Mouse (Mus musculus) heart, embryonic 16.5 days (tissue): ENCODE measurements around the gene Iqschfp. TPM values are rescaled to one million over a fixed set of nuclear protein-coding genes. Genes with fewer than 3 reads are reported as not detected.

Source experiments
- ATAC-seq: fragments of 200-750 bp; cut with Nextera tagmentation; replicated peaks from 2 replicates; pipeline ENCODE4 v1.8.0; 2017; ENCODE audit warnings: moderate number of reproducible peaks; ENCODE audit not compliant: insufficient read depth, low FRiP score; ENCODE audit errors: extremely low read depth
- H3K27ac ChIP-seq: fragments of 300-500 bp; sonication (generic); 2 replicates; pipeline ENCODE4 v1.5.1; 2014; ENCODE audit warnings: mild to moderate bottlenecking, low read length, control low read depth, moderate library complexity
- H3K27me3 ChIP-seq: fragments of 300-500 bp; sonication (generic); 2 replicates; pipeline ENCODE4 v1.6.1; 2014; ENCODE audit warnings: low read length, mixed read lengths; ENCODE audit not compliant: control insufficient read depth, insufficient read depth
- H3K36me3 ChIP-seq: fragments of 300-500 bp; sonication (generic); 2 replicates; pipeline ENCODE4 v1.6.1; 2014; ENCODE audit not compliant: control insufficient read depth, insufficient read depth
- H3K4me1 ChIP-seq: fragments of 300-500 bp; sonication (generic); 2 replicates; pipeline ENCODE4 v1.6.1; 2014; ENCODE audit warnings: low read length, mixed read lengths; ENCODE audit not compliant: control insufficient read depth, insufficient read depth
- H3K4me2 ChIP-seq: fragments of 300-500 bp; sonication (generic); 2 replicates; pipeline ENCODE4 v1.6.1; 2014; ENCODE audit warnings: low read depth, mild to moderate bottlenecking, control low read depth, low read length
- H3K4me3 ChIP-seq: fragments of 300-500 bp; sonication (generic); 2 replicates; pipeline ENCODE4 v1.5.1; 2014; ENCODE audit warnings: mild to moderate bottlenecking, control low read depth, low read length
- H3K9ac ChIP-seq: fragments of 300-500 bp; sonication (generic); 2 replicates; pipeline ENCODE4 v1.6.1; 2014; ENCODE audit warnings: low read length, control low read depth
- H3K9me3 ChIP-seq: fragments of 300-500 bp; sonication (generic); replicated peaks from 2 replicates; pipeline ENCODE4 v1.6.1; 2016; ENCODE audit warnings: low read length; ENCODE audit not compliant: control insufficient read depth
- WGBS: fragments of 180-500 bp; shearing (Covaris S2); extraction: QIAGEN DNeasy Blood & Tissue Kit; methylation state at CpG from one replicate; pipeline ENCODE4 v1.1.7; 2014; 5-methylcytosine and 5-hydroxymethylcytosine counted together
- polyA plus RNA-seq: library from polyadenylated mRNA; unstranded; fragments of >200 nt; fragmentation: Nextera tagmentation; extraction: Ambion mirVana; gene quantifications from 2 replicates; pipeline ENCODE4 v1.2.1, GENCODE M21; 2015

Iqschfp gene
- polyA plus RNA-seq, 1 experiment from 2014 or later, result not detected

DNA sequence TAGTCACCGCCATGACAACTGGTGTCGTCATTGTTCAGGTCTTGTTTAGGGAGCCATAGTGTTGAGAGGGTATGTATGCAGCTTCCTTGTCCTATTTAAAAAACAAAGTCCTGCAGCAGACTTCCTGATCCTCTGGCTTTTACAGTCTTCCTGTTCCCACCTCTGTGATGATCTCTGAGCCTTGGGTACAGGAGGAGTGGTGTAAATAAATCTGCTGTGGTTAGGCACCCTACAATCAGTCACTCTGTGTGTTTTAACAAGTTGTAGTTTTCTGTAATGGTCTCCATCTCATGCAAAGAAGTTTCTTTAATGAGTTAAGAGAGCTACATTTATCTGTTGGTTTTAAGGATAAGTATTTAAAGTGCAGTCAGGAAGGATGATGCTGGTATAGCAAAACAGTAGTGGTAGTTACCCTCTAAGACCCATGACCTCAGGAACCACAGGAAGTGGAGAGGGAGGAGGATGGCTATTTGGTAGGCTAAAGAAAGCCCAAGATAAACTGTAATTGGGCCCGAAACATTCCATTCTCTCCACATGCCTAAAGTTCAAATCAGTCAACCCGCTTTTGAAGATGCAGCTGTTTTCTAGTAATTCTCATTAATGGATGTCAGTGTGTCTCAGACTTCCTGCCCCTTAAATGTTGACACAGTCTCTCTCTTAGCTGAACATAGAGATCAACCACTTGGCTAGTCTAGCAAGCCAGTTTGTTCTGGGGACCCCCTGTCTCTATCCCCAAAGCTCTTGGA is 764.7 kb downstream of the Iqschfp start:
- Histone ChIP-seq H3K27ac (no peak overlapping the region), H3K4me3 (no peak overlapping the region), H3K9me3 (no peaks in the 10 kb centered on the region), H3K4me2 (no peak overlapping the region), H3K9ac (no peak overlapping the region), H3K36me3 (no peaks in the 10 kb centered on the region), H3K27me3 (no peaks in the 10 kb centered on the region), H3K4me1 (0 out of 2 replicates have a peak, but pooled peaks cover 6% of the 10 kb centered on the region)
- 66% methylated on average over 4 of the region's 4 CpGs for WGBS
- ATAC-seq, result no peak

- WGBS, result 9% methylated on average over 9 of the region's 9 CpGs
- no peak for ATAC-seq
- Histone ChIP-seq H3K4me3 (no peak overlapping the region), H3K27me3 (no peaks in the 10 kb centered on the region), H3K9ac (no peak overlapping the region), H3K9me3 (no peaks in the 10 kb centered on the region), H3K4me1 (0 out of 2 replicates have a peak, but pooled peaks cover 6% of the 10 kb centered on the region), H3K36me3 (no peaks in the 10 kb centered on the region), H3K27ac (no peak overlapping the region), H3K4me2 (peak overlapping the region; percentile 6; the same call in 1 of the 2 replicates)
Measured at GRCm38 (mm10) chr3:68657589-68658245, 765.7 kb downstream of the Iqschfp start.

DNA sequence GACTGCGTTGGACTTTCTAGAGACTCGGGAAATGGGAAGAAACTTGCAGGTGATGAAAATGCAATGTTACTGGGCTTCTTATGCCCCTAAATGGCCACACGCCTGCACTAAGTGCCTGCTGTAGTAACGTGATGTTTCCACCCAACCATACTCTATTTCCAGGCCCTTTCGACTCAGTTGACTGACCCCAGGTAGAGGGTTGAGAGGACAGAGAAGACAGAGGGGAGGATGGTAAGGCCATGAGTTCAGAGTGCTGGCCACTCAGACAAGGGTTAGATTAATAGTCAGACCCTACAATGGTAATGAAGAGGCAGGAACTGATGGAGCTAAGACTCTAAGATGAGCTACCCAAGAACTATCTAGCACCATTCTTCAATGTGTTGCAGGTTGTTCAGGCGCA is 768.0 kb downstream of the Iqschfp start:
- Histone ChIP-seq H3K9ac (no peak overlapping the region), H3K27me3 (no peaks in the 10 kb centered on the region), H3K4me1 (0 out of 2 replicates have a peak, but pooled peaks cover 6% of the 10 kb centered on the region), H3K9me3 (no peaks in the 10 kb centered on the region), H3K36me3 (no peaks in the 10 kb centered on the region), H3K4me2 (no peak overlapping the region), H3K27ac (no peak overlapping the region), H3K4me3 (no peak overlapping the region)
- 91% methylated on average over 6 of the region's 6 CpGs for WGBS
- ATAC-seq, result no peak

- no peak overlapping the region for H3K27ac ChIP-seq
- ATAC-seq, result no peak
- 46% methylated on average over 4 of the region's 4 CpGs for WGBS
Measured at GRCm38 (mm10) chr3:68660538-68660937, 768.5 kb downstream of the Iqschfp start.

GRCm38 (mm10) chr3:68662386-68662785 is 770.4 kb downstream of the Iqschfp start:
- Histone ChIP-seq H3K27ac (no peak overlapping the region), H3K9ac (no peak overlapping the region), H3K27me3 (no peaks in the 10 kb centered on the region), H3K4me1 (0 out of 2 replicates have a peak, but pooled peaks cover 4% of the 10 kb centered on the region), H3K4me3 (no peak overlapping the region), H3K36me3 (no peaks in the 10 kb centered on the region), H3K4me2 (no peak overlapping the region), H3K9me3 (no peaks in the 10 kb centered on the region)
- no peak for ATAC-seq
- 60% methylated on average over 5 of the region's 5 CpGs for WGBS

More at GRCm38 (mm10) chr3:68660538-68660937, 768.5 kb downstream of the Iqschfp start:
- H3K9ac ChIP-seq, result no peak overlapping the region
- H3K9me3 ChIP-seq, result no peaks in the 10 kb centered on the region
- no peaks in the 10 kb centered on the region for H3K27me3 ChIP-seq
- H3K36me3 ChIP-seq, result no peaks in the 10 kb centered on the region
- 0 out of 2 replicates have a peak, but pooled peaks cover 6% of the 10 kb centered on the region for H3K4me1 ChIP-seq
- no peak overlapping the region for H3K4me3 ChIP-seq
- H3K4me2 ChIP-seq, result no peak overlapping the region

GRCm38 (mm10) chr3:68664337-68664736 is 772.3 kb downstream of the Iqschfp start:
- Histone ChIP-seq H3K9me3 (no peaks in the 10 kb centered on the region), H3K4me3 (no peak overlapping the region), H3K4me2 (no peak overlapping the region), H3K27me3 (no peaks in the 10 kb centered on the region), H3K27ac (no peak overlapping the region), H3K4me1 (0 out of 2 replicates have a peak, but pooled peaks cover 3% of the 10 kb centered on the region), H3K9ac (no peak overlapping the region), H3K36me3 (no peaks in the 10 kb centered on the region)
- 88% methylated on average over 6 of the region's 6 CpGs for WGBS
- no peak for ATAC-seq

DNA sequence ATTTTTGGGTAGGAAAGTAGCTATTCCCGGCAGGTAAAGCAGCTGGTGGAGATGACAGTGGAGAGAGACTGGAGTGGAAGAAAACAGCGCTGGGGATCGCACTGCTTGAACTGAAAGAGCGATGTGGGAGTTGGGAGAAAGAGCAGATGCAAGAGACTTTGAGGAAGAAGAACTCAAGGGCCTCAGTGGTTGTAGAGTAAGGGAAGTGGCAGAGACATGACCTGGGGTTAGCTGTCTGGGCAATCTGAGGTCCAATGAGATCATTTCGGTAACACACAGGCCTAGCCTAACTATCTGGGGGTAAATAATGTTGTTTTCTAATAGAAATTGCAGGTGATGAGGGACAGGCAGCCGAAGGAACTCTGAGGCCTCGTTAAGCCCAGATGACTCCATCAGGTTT is 774.3 kb downstream of the Iqschfp start:
- no peaks in the 10 kb centered on the region for H3K27me3 ChIP-seq
- no peak overlapping the region for H3K4me2 ChIP-seq
- no peaks in the 10 kb centered on the region for H3K36me3 ChIP-seq
- H3K27ac ChIP-seq, result no peak overlapping the region
- no peaks in the 10 kb centered on the region for H3K9me3 ChIP-seq
- 90% methylated on average over 7 of the region's 7 CpGs for WGBS
- H3K9ac ChIP-seq, result no peak overlapping the region
- no peak overlapping the region for H3K4me3 ChIP-seq
- no peak for ATAC-seq
- H3K4me1 ChIP-seq, result no peaks in the 10 kb centered on the region

GRCm38 (mm10) chr3:68667852-68668251 is 775.8 kb downstream of the Iqschfp start:
- ATAC-seq, result no peak
- 95% methylated on average over 1 of the region's 1 CpGs for whole genome bisulfite sequencing
- H3K4me2 ChIP-seq, result no peak overlapping the region
- H3K4me1 ChIP-seq, result no peaks in the 10 kb centered on the region
- H3K4me3 ChIP-seq, result no peak overlapping the region
- H3K27me3 ChIP-seq, result no peaks in the 10 kb centered on the region
- no peak overlapping the region for H3K27ac ChIP-seq
- no peaks in the 10 kb centered on the region for H3K36me3 ChIP-seq
- no peaks in the 10 kb centered on the region for H3K9me3 ChIP-seq
- no peak overlapping the region for H3K9ac ChIP-seq

DNA sequence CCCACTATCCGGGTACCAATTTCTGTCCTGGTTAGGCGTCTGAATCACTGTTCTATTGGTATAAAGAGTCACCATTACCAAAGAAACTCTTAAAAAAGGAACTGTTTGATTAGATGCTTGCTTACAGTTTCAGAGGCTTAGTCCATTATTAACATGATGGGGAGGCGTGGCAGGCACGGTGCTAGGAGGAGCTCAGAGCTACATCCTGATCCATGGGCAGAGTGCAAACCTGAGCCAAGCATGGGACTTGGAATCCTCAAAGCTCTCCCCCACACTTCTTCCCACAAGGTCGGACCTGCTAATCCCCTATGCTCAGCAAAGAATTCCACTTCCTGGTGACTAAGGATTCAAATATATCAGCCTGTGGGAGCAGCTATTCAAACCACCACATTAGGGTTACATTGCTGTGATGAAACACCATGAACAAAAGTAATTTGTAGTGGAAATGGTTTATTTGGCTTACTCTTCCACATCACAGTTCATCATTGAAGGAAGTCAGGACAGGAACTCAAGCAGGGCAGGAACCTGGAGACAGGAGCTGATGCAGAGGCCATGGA is 777.5 kb downstream of the Iqschfp start:
- ATAC-seq, result no peak
- H3K27me3 ChIP-seq, result no peaks in the 10 kb centered on the region
- WGBS, result 71% methylated on average over 5 of the region's 5 CpGs

More for the DNA sequence above, 777.5 kb downstream of the Iqschfp start:
- H3K9me3 ChIP-seq, result no peaks in the 10 kb centered on the region
- H3K36me3 ChIP-seq, result no peaks in the 10 kb centered on the region
- no peaks in the 10 kb centered on the region for H3K4me1 ChIP-seq
- no peak overlapping the region for H3K4me3 ChIP-seq
- H3K9ac ChIP-seq, result no peak overlapping the region
- no peak overlapping the region for H3K4me2 ChIP-seq
- H3K27ac ChIP-seq, result no peak overlapping the region
